ENCODE assay signal across 14 mouse cellular contexts in genomic region chr1:44173903-44174302, GRCm38 (mm10). TPM values are rescaled to one million over a fixed set of nuclear protein-coding genes. Genes with fewer than 3 reads are reported as not detected.
DNase-seq lines count a peak whose midpoint lies in the region; ATAC-seq and TF ChIP-seq lines count a peak whose summit lies in the region.
"Had no signal": no experiment of that assay in that cellular context is flagged by ENCODE, and none has a peak within 500 bp of the region (broad histone marks: within the 10 kb centered on the region; RNA-seq: fewer than 3 reads in every experiment).

No protein-coding gene starts in this region.

- peaks cover 3% of the 10 kb centered on the region for H3K36me3 ChIP-seq in embryonic facial prominence, embryonic 11.5 days (replicated peaks; ENCODE audit: control insufficient read depth, insufficient read depth, low read depth, low read length)
- peaks cover 95% of the 10 kb centered on the region for H3K36me3 ChIP-seq in embryonic facial prominence, embryonic 10.5 days (replicated peaks)
- peaks cover 66% of the 10 kb centered on the region for H3K36me3 ChIP-seq in liver, adult 2 months (ENCODE audit: control insufficient read depth, insufficient read depth, low read length)
- peaks cover 28 to 67% of the 10 kb centered on the region in 2 experiments for H3K36me3 ChIP-seq in CH12.LX (replicated peaks in 1 of 2; ENCODE audit: control insufficient read depth in 1 of 2, insufficient read depth in 1 of 2, low read length in 1 of 2)

- no peak for TF ChIP-seq EP300 in CH12.LX (IDR thresholded peaks at IDR 0.05; ENCODE audit: low read length)

- no peak overlapping the region for H3K4me2 ChIP-seq in embryonic facial prominence, embryonic 11.5 days (ENCODE audit: low read depth, low read length)
- no peak overlapping the region for H3K4me2 ChIP-seq in CH12.LX (ENCODE audit: insufficient read depth, low read depth, poor library complexity, severe bottlenecking)
- H3K4me2 ChIP-seq: kidney, embryonic 15.5 days had no signal

- H3K9me3 ChIP-seq in embryonic facial prominence, embryonic 11.5 days (replicated peaks; ENCODE audit: control insufficient read depth, low read length) = no peaks in the 10 kb centered on the region
- H3K9me3 ChIP-seq in embryonic facial prominence, embryonic 10.5 days = peaks cover 15% of the 10 kb centered on the region
- H3K9me3 ChIP-seq in CH12.LX (replicated peaks; ENCODE audit: low read length) = peaks cover 11% of the 10 kb centered on the region
- H3K9me3 ChIP-seq: kidney, embryonic 15.5 days had no signal

- 87% methylated on average over 8 of the region's 8 CpGs for WGBS in embryonic facial prominence, embryonic 11.5 days
- WGBS in embryonic facial prominence, embryonic 10.5 days = 88% methylated on average over 8 of the region's 8 CpGs
- WGBS in liver, adult 2 months = 88% methylated on average over 8 of the region's 8 CpGs
- WGBS in bone marrow, adult 2 months = 81% methylated on average over 8 of the region's 8 CpGs

- TF ChIP-seq POLR2A in liver, adult 2 months (IDR thresholded peaks at IDR 0.05; ENCODE audit: extremely low read depth, insufficient read depth, low read length) = no peak
- no peak for TF ChIP-seq POLR2A in CH12.LX (IDR thresholded peaks at IDR 0.05; ENCODE audit: low read depth, low read length)
- no peak for TF ChIP-seq POLR2A in bone marrow, adult 2 months (IDR thresholded peaks at IDR 0.05; ENCODE audit: borderline replicate concordance, control insufficient read depth, low read depth, low read length)

- dilution Hi-C loops in CH12.LX (cut with MboI; ENCODE audit: extremely low pct_ligation_motif_present, extremely low pct_unique_long_range_greater_than_20kb, low sequenced_read_pairs) = no loop called here

- H3K4me1 ChIP-seq in embryonic facial prominence, embryonic 11.5 days (ENCODE audit: control insufficient read depth, insufficient read depth, low read length) = no peaks in the 10 kb centered on the region
- no peaks in the 10 kb centered on the region for H3K4me1 ChIP-seq in embryonic facial prominence, embryonic 10.5 days
- H3K4me1 ChIP-seq in liver, adult 2 months (ENCODE audit: control insufficient read depth, insufficient read depth, low read length) = no peaks in the 10 kb centered on the region
- H3K4me1 ChIP-seq in CH12.LX (ENCODE audit: control insufficient read depth in 1 of 2, insufficient read depth in 2 of 2) = peaks cover 0 to 45% of the 10 kb centered on the region in 2 experiments; a peak in 2 of 4 replicates
- no peaks in the 10 kb centered on the region for H3K4me1 ChIP-seq in bone marrow, adult 2 months (ENCODE audit: control insufficient read depth, insufficient read depth, low read length)
- H3K4me1 ChIP-seq: kidney, embryonic 15.5 days had no signal

- H3K4me3 ChIP-seq in embryonic facial prominence, embryonic 11.5 days (ENCODE audit: low read depth, low read length) = no peak overlapping the region
- no peak overlapping the region for H3K4me3 ChIP-seq in embryonic facial prominence, embryonic 10.5 days
- no peak overlapping the region for H3K4me3 ChIP-seq in liver, adult 2 months (ENCODE audit: insufficient read depth, low read depth, low read length)
- no peak overlapping the region for H3K4me3 ChIP-seq in CH12.LX (replicated peaks in 1 of 3; ENCODE audit: low read depth in 2 of 3, low read length in 2 of 3, poor library complexity in 1 of 3)
- H3K4me3 ChIP-seq in bone marrow, adult 2 months (replicated peaks; ENCODE audit: control insufficient read depth, low read depth, low read length) = no peak overlapping the region
- H3K4me3 ChIP-seq: kidney, embryonic 15.5 days had no signal

- no peaks in the 10 kb centered on the region for H3K79me2 ChIP-seq in liver, adult 2 months (ENCODE audit: control insufficient read depth, insufficient read depth, low read length)
- H3K79me2 ChIP-seq in CH12.LX (replicated peaks; ENCODE audit: control insufficient read depth, extremely low read depth, insufficient read depth, poor library complexity, severe bottlenecking) = no peaks in the 10 kb centered on the region; the same call in 1 of the 2 replicates

- peak; percentile 67 for TF ChIP-seq RAD21 in CH12.LX (IDR thresholded peaks at IDR 0.05; ENCODE audit: low read depth, low read length)

- no peaks in the 10 kb centered on the region for H3K27me3 ChIP-seq in embryonic facial prominence, embryonic 11.5 days (ENCODE audit: control insufficient read depth, insufficient read depth, low read length)
- no peaks in the 10 kb centered on the region for H3K27me3 ChIP-seq in embryonic facial prominence, embryonic 10.5 days (replicated peaks; ENCODE audit: low read depth, poor library complexity, severe bottlenecking)
- H3K27me3 ChIP-seq in liver, adult 2 months (ENCODE audit: control insufficient read depth, insufficient read depth, low read length) = no peaks in the 10 kb centered on the region
- no peaks in the 10 kb centered on the region for H3K27me3 ChIP-seq in CH12.LX (replicated peaks)
- H3K27me3 ChIP-seq: kidney, embryonic 15.5 days had no signal

- in situ Hi-C loops in CH12.LX (cut with MboI; ENCODE audit: low pct_ligation_motif_present, low pct_unique_long_range_greater_than_20kb, low sequenced_read_pairs) = no loop called here

- no peak; the same call in 1 of the 2 replicates for ATAC-seq in embryonic facial prominence, embryonic 11.5 days (replicated peaks; ENCODE audit: insufficient number of reproducible peaks, low FRiP score, low TSS enrichment, low read depth)

- TF ChIP-seq CTCF in liver, adult 2 months (IDR thresholded peaks at IDR 0.05; ENCODE audit: low read depth, low read length) = peak; percentile 30; the same call in 1 of the 2 replicates
- peak; percentile 33 to 66; a peak in 3 of 4 replicates for TF ChIP-seq CTCF in CH12.LX (conservative IDR thresholded peaks at IDR 0.05 in 1 of 2, IDR thresholded peaks at IDR 0.05 in 1 of 2; ENCODE audit: low read depth in 2 of 2, low read length in 2 of 2)
- TF ChIP-seq CTCF in bone marrow, adult 2 months (IDR thresholded peaks at IDR 0.05; ENCODE audit: control insufficient read depth, insufficient read depth, low read length) = peak; percentile 30; the same call in 1 of the 2 replicates

- peak; percentile 8 for DNase-seq in embryonic facial prominence, embryonic 11.5 days (ENCODE audit: low spot score)
- DNase-seq in embryonic facial prominence, embryonic 10.5 days (ENCODE audit: low spot score) = no peak
- DNase-seq in liver, adult 2 months (ENCODE audit: extremely low read depth, low read depth, low spot score) = no peak
- no peak for DNase-seq in liver
- peak; percentile 48 for DNase-seq in CH12.LX (ENCODE audit: extremely low read depth)
- no peak for DNase-seq in ovary, postnatal 36 days (ENCODE audit: low spot score)
- DNase-seq in urinary bladder, postnatal 10 days (ENCODE audit: low spot score) = no peak
- DNase-seq: cerebellum, postnatal 10 days; gastrocnemius, postnatal 10 days; heart, postnatal 36 days had no signal

- H3K9ac ChIP-seq in embryonic facial prominence, embryonic 11.5 days (replicated peaks; ENCODE audit: low read length) = no peak overlapping the region
- no peak overlapping the region for H3K9ac ChIP-seq in liver, adult 2 months (ENCODE audit: low read depth, low read length)
- H3K9ac ChIP-seq in CH12.LX (ENCODE audit: insufficient read depth, low read depth) = no peak overlapping the region
- H3K9ac ChIP-seq: kidney, embryonic 15.5 days had no signal

- H3K27ac ChIP-seq in embryonic facial prominence, embryonic 11.5 days (replicated peaks; ENCODE audit: low read depth, low read length) = no peak overlapping the region
- no peak overlapping the region for H3K27ac ChIP-seq in embryonic facial prominence, embryonic 10.5 days (replicated peaks)
- no peak overlapping the region for H3K27ac ChIP-seq in liver, adult 2 months (replicated peaks; ENCODE audit: insufficient read depth, low read depth, low read length)
- no peak overlapping the region for H3K27ac ChIP-seq in CH12.LX (ENCODE audit: insufficient read depth, low read depth)
- H3K27ac ChIP-seq in bone marrow, adult 2 months (ENCODE audit: control insufficient read depth, insufficient read depth, low read depth, low read length, poor library complexity) = no peak overlapping the region
- H3K27ac ChIP-seq: kidney, embryonic 15.5 days had no signal

RNA-seq across cellular contexts. Expression of gene Ercc5, which starts 26.4 kb away (rescaled TPM):
- 33.3 and 38.0 TPM in 2 replicates for polyA plus RNA-seq in embryonic facial prominence, embryonic 11.5 days (2014; fragmentation: Nextera tagmentation; extraction: Ambion mirVana)
- 21.5 and 24.5 TPM in 2 replicates for polyA plus RNA-seq in embryonic facial prominence, embryonic 10.5 days (2016; fragmentation: Nextera tagmentation; extraction: Ambion mirVana)
- 14.3 and 14.9 TPM in 2 replicates for total RNA-seq in liver, adult 2 months (2014; rRNA removed)
- 2.4 and 3.1 TPM in 2 replicates for polyA plus RNA-seq in liver, adult 2 months (2012; rRNA removed)
- total RNA-seq in CH12.LX (2012; rRNA removed) = 9.8 and 11.7 TPM in 2 replicates
- 7.1 and 7.4 TPM in 2 replicates for total RNA-seq in CH12.LX (2014; rRNA removed)
- polyA plus RNA-seq in CH12.LX (2012; ENCODE audit: insufficient read length, low read depth) = 8.2 and 8.9 TPM in 2 replicates
- polyA plus RNA-seq in bone marrow, adult 2 months (2011; ENCODE audit: insufficient read depth, insufficient read length, low replicate concordance, missing spikeins) = 7.1 and 7.3 TPM in 2 replicates

RNA-seq across cellular contexts. Expression of gene Mettl21e, which starts 44.9 kb away (rescaled TPM):
- not detected in 2 replicates for polyA plus RNA-seq in embryonic facial prominence, embryonic 11.5 days (2014; fragmentation: Nextera tagmentation; extraction: Ambion mirVana)
- polyA plus RNA-seq in embryonic facial prominence, embryonic 10.5 days (2016; fragmentation: Nextera tagmentation; extraction: Ambion mirVana) = not detected in 2 replicates
- not detected in 2 replicates for total RNA-seq in liver, adult 2 months (2014; rRNA removed)
- polyA plus RNA-seq in liver, adult 2 months (2012; rRNA removed) = not detected in 2 replicates
- total RNA-seq in CH12.LX (2012; rRNA removed) (not detected in 2 replicates), CH12.LX (2014; rRNA removed) (not detected in 2 replicates)
- not detected in 2 replicates for polyA plus RNA-seq in CH12.LX (2012; ENCODE audit: insufficient read length, low read depth)
- polyA plus RNA-seq in bone marrow, adult 2 months (2011; ENCODE audit: insufficient read depth, insufficient read length, low replicate concordance, missing spikeins) = not detected in 2 replicates
- total RNA-seq: left cerebral cortex, postnatal 10 days had no signal
- polyA plus RNA-seq: spleen, adult 2 months had no signal

RNA-seq across cellular contexts. Expression of gene Bivm, which starts 55.1 kb away (rescaled TPM):
- polyA plus RNA-seq in embryonic facial prominence, embryonic 11.5 days (2014; fragmentation: Nextera tagmentation; extraction: Ambion mirVana) = 34.2 and 36.2 TPM in 2 replicates
- polyA plus RNA-seq in embryonic facial prominence, embryonic 10.5 days (2016; fragmentation: Nextera tagmentation; extraction: Ambion mirVana) = 25.4 and 26.6 TPM in 2 replicates
- 7.5 and 7.8 TPM in 2 replicates for total RNA-seq in liver, adult 2 months (2014; rRNA removed)
- 5.1 and 6.5 TPM in 2 replicates for polyA plus RNA-seq in liver, adult 2 months (2012; rRNA removed)
- total RNA-seq in CH12.LX (2012; rRNA removed) (0.04 TPM in 1 of 2 replicates, not detected in the other), CH12.LX (2014; rRNA removed) (0.05 and 0.11 TPM in 2 replicates)
- 0.07 and 0.09 TPM in 2 replicates for polyA plus RNA-seq in CH12.LX (2012; ENCODE audit: insufficient read length, low read depth)
- 0.81 and 2.1 TPM in 2 replicates for polyA plus RNA-seq in bone marrow, adult 2 months (2011; ENCODE audit: insufficient read depth, insufficient read length, low replicate concordance, missing spikeins)

RNA-seq across cellular contexts. Expression of gene Kdelc1, which starts 55.3 kb away (rescaled TPM):
- polyA plus RNA-seq in embryonic facial prominence, embryonic 11.5 days (2014; fragmentation: Nextera tagmentation; extraction: Ambion mirVana) = 81.7 and 88.9 TPM in 2 replicates
- 68.2 and 70.1 TPM in 2 replicates for polyA plus RNA-seq in embryonic facial prominence, embryonic 10.5 days (2016; fragmentation: Nextera tagmentation; extraction: Ambion mirVana)
- 6.9 and 7.4 TPM in 2 replicates for total RNA-seq in liver, adult 2 months (2014; rRNA removed)
- 5.4 and 7.8 TPM in 2 replicates for polyA plus RNA-seq in liver, adult 2 months (2012; rRNA removed)
- 0.04 TPM in 1 of 2 replicates, not detected in the other for total RNA-seq in CH12.LX (2012; rRNA removed)
- total RNA-seq in CH12.LX (2014; rRNA removed) = not detected in 2 replicates
- 0.16 TPM in 1 of 2 replicates, not detected in the other for polyA plus RNA-seq in CH12.LX (2012; ENCODE audit: insufficient read length, low read depth)
- polyA plus RNA-seq in bone marrow, adult 2 months (2011; ENCODE audit: insufficient read depth, insufficient read length, low replicate concordance, missing spikeins) = 2.5 and 5.6 TPM in 2 replicates

Comparison
In these comparisons a context has a peak if more than half of its experiments do, and no peak if none do; other contexts are left out.
1. DNase-seq: peak in embryonic facial prominence, embryonic 11.5 days (single experiment) and CH12.LX (single experiment); none in embryonic facial prominence, embryonic 10.5 days (single experiment), liver, adult 2 months (single experiment), liver (single experiment), ovary, postnatal 36 days (single experiment) and urinary bladder, postnatal 10 days (single experiment).
2. Peak in every context shown above with its lines, with median percentiles within 50 percentile points of each other: CTCF ChIP-seq.